Mouse (Mus musculus) hindbrain, embryonic 14.5 days (tissue): Measurements from ENCODE around the gene Gm29776. TPM values are rescaled to one million over a fixed set of nuclear protein-coding genes. Genes with fewer than 3 reads are reported as not detected.
A peak's percentile ranks its signal among the peaks of the same experiment; 100 is the strongest.

Experiments used
- ATAC-seq: fragments of 200-750 bp; cut with Nextera tagmentation; 2 replicates; pipeline ENCODE4 v1.8.0; 2017; ENCODE audit warnings: moderate number of reproducible peaks, mild to moderate bottlenecking, moderate TSS enrichment, moderate library complexity; ENCODE audit not compliant: low FRiP score
- DNase-seq: peaks from one replicate; pipeline ENCODE4 v3.0.0-alpha.2; 2015; ENCODE audit warnings: low spot score
- H3K27ac ChIP-seq: fragments of 300-500 bp; sonication (generic); 2 replicates; pipeline ENCODE4 v1.5.1; 2014; ENCODE audit warnings: mild to moderate bottlenecking, moderate library complexity
- H3K27me3 ChIP-seq: fragments of 300-500 bp; sonication (generic); 2 replicates; pipeline ENCODE4 v1.6.1; 2014; ENCODE audit warnings: mild to moderate bottlenecking, low read length, mixed read lengths; ENCODE audit not compliant: control insufficient read depth, insufficient read depth
- H3K36me3 ChIP-seq: fragments of 300-500 bp; sonication (generic); replicated peaks from 2 replicates; pipeline ENCODE4 v1.6.1; 2014; ENCODE audit not compliant: control insufficient read depth, insufficient read depth
- H3K4me1 ChIP-seq: fragments of 300-500 bp; sonication (generic); replicated peaks from 2 replicates; pipeline ENCODE4 v1.6.1; 2014; ENCODE audit warnings: antibody characterized with exemption, low read length, mixed read lengths; ENCODE audit not compliant: control insufficient read depth, insufficient read depth
- H3K4me2 ChIP-seq: fragments of 300-500 bp; sonication (generic); replicated peaks from 2 replicates; pipeline ENCODE4 v1.6.1; 2014; ENCODE audit warnings: mild to moderate bottlenecking, moderate library complexity
- H3K4me3 ChIP-seq: fragments of 300-500 bp; sonication (generic); replicated peaks from 2 replicates; pipeline ENCODE4 v1.5.1; 2014; ENCODE audit warnings: mild to moderate bottlenecking, low read length
- H3K9ac ChIP-seq: fragments of 300-500 bp; sonication (generic); 2 replicates; pipeline ENCODE4 v1.6.1; 2014
- H3K9me3 ChIP-seq: fragments of 300-500 bp; sonication (generic); 2 replicates; pipeline ENCODE4 v1.6.1; 2016; ENCODE audit warnings: low read length; ENCODE audit not compliant: control insufficient read depth
- WGBS: fragments of 180-500 bp; shearing (Covaris S2); extraction: QIAGEN DNeasy Blood & Tissue Kit; methylation state at CpG from one replicate; pipeline ENCODE4 v1.1.7; 2014; 5-methylcytosine and 5-hydroxymethylcytosine counted together
- polyA plus RNA-seq: library from polyadenylated mRNA; unstranded; fragments of >200 nt; fragmentation: Nextera tagmentation; extraction: Ambion mirVana; gene quantifications from 2 replicates; pipeline ENCODE4 v1.2.1, GENCODE M21; 2014

The Gm29776 gene
- polyA plus RNA-seq, 1 experiment from 2014 or later = 0.21 TPM

GRCm38 (mm10) chr14:54732206-54732605, 33.6 kb upstream of the Gm29776 start:
- no peak for DNase-seq
- 91% methylated on average over 8 of the region's 8 CpGs for WGBS
- no peaks in the 10 kb centered on the region for H3K27me3 ChIP-seq
- 0 out of 2 replicates have a peak, but pooled peaks cover under 1% of the 10 kb centered on the region for H3K4me1 ChIP-seq
- no peak overlapping the region for H3K27ac ChIP-seq
- ATAC-seq = no peak
- H3K4me3 ChIP-seq = no peak overlapping the region
- H3K36me3 ChIP-seq = no peaks in the 10 kb centered on the region
- H3K9me3 ChIP-seq = no peaks in the 10 kb centered on the region
- H3K4me2 ChIP-seq = no peak overlapping the region
- no peak overlapping the region for H3K9ac ChIP-seq

- H3K27me3 ChIP-seq = no peaks in the 10 kb centered on the region
- H3K9me3 ChIP-seq = no peaks in the 10 kb centered on the region
- ATAC-seq (no peak), DNase-seq (no peak)
- H3K9ac ChIP-seq = no peak overlapping the region
- no peaks in the 10 kb centered on the region for H3K36me3 ChIP-seq
- H3K4me3 ChIP-seq = no peak overlapping the region
- H3K4me1 ChIP-seq = no peaks in the 10 kb centered on the region
- H3K4me2 ChIP-seq = no peak overlapping the region
- WGBS = 91% methylated on average over 6 of the region's 6 CpGs
- no peak overlapping the region for H3K27ac ChIP-seq
Measured at GRCm38 (mm10) chr14:54730305-54730704, 31.7 kb upstream of the Gm29776 start.

GRCm38 (mm10) chr14:54728823-54729653, 30.4 kb upstream of the Gm29776 start:
- WGBS = 63% methylated on average over 13 of the region's 13 CpGs
- H3K4me2 ChIP-seq = no peak overlapping the region
- H3K9ac ChIP-seq = no peak overlapping the region
- H3K27ac ChIP-seq = no peak overlapping the region
- no peaks in the 10 kb centered on the region for H3K36me3 ChIP-seq
- no peaks in the 10 kb centered on the region for H3K9me3 ChIP-seq
- no peaks in the 10 kb centered on the region for H3K4me1 ChIP-seq
- no peak overlapping the region for H3K4me3 ChIP-seq
- DNase-seq (no peak), ATAC-seq (no peak)
- no peaks in the 10 kb centered on the region for H3K27me3 ChIP-seq

- H3K36me3 ChIP-seq = no peaks in the 10 kb centered on the region
- H3K4me1 ChIP-seq = no peaks in the 10 kb centered on the region
- no peak overlapping the region for H3K9ac ChIP-seq
- no peak overlapping the region for H3K4me2 ChIP-seq
- H3K4me3 ChIP-seq = no peak overlapping the region
- no peaks in the 10 kb centered on the region for H3K27me3 ChIP-seq
- H3K27ac ChIP-seq = no peak overlapping the region
- 85% methylated on average over 5 of the region's 5 CpGs for WGBS
- ATAC-seq = no peak
- DNase-seq = no peak
- no peaks in the 10 kb centered on the region for H3K9me3 ChIP-seq
Measured at GRCm38 (mm10) chr14:54727565-54727964, 28.9 kb upstream of the Gm29776 start.

- no peaks in the 10 kb centered on the region for H3K36me3 ChIP-seq
- H3K27me3 ChIP-seq = no peaks in the 10 kb centered on the region
- 82% methylated on average over 6 of the region's 6 CpGs for WGBS
- H3K4me1 ChIP-seq = no peaks in the 10 kb centered on the region
- no peak overlapping the region for H3K9ac ChIP-seq
- ATAC-seq (no peak), DNase-seq (no peak)
- no peak overlapping the region for H3K4me2 ChIP-seq
- no peak overlapping the region for H3K27ac ChIP-seq
- H3K4me3 ChIP-seq = no peak overlapping the region
- H3K9me3 ChIP-seq = no peaks in the 10 kb centered on the region
Measured at GRCm38 (mm10) chr14:54724049-54724448, 25.4 kb upstream of the Gm29776 start.

- Histone ChIP-seq H3K9ac (no peak overlapping the region), H3K4me2 (no peak overlapping the region), H3K4me3 (no peak overlapping the region), H3K27me3 (no peaks in the 10 kb centered on the region), H3K36me3 (no peaks in the 10 kb centered on the region), H3K4me1 (no peaks in the 10 kb centered on the region), H3K9me3 (no peaks in the 10 kb centered on the region), H3K27ac (no peak overlapping the region)
- ATAC-seq (no peak), DNase-seq (no peak)
- WGBS = 83% methylated on average over 10 of the region's 10 CpGs
Measured at GRCm38 (mm10) chr14:54721711-54722110, 23.1 kb upstream of the Gm29776 start.

- Histone ChIP-seq H3K4me1 (no peaks in the 10 kb centered on the region), H3K9me3 (no peaks in the 10 kb centered on the region), H3K9ac (no peak overlapping the region), H3K4me3 (no peak overlapping the region), H3K4me2 (no peak overlapping the region), H3K36me3 (no peaks in the 10 kb centered on the region), H3K27me3 (no peaks in the 10 kb centered on the region), H3K27ac (no peak overlapping the region)
- ATAC-seq (no peak), DNase-seq (no peak)
- WGBS = 88% methylated on average over 7 of the region's 7 CpGs
Measured at GRCm38 (mm10) chr14:54720654-54721350, 22.2 kb upstream of the Gm29776 start.

- Histone ChIP-seq H3K4me1 (no peaks in the 10 kb centered on the region), H3K27me3 (no peaks in the 10 kb centered on the region), H3K4me2 (no peak overlapping the region), H3K9ac (no peak overlapping the region), H3K9me3 (no peaks in the 10 kb centered on the region), H3K4me3 (no peak overlapping the region), H3K36me3 (no peaks in the 10 kb centered on the region), H3K27ac (no peak overlapping the region)
- WGBS = 90% methylated on average over 11 of the region's 11 CpGs
- DNase-seq (no peak), ATAC-seq (no peak)
Measured at GRCm38 (mm10) chr14:54720041-54720440, 21.4 kb upstream of the Gm29776 start.

GRCm38 (mm10) chr14:54715402-54715801, 16.8 kb upstream of the Gm29776 start:
- no peaks in the 10 kb centered on the region for H3K36me3 ChIP-seq

More at GRCm38 (mm10) chr14:54715402-54715801, 16.8 kb upstream of the Gm29776 start:
- H3K4me1 ChIP-seq = no peaks in the 10 kb centered on the region
- H3K9me3 ChIP-seq = no peaks in the 10 kb centered on the region
- 72% methylated on average over 1 of the region's 1 CpGs for WGBS
- H3K27me3 ChIP-seq = no peaks in the 10 kb centered on the region
- H3K4me2 ChIP-seq = peak overlapping the region; percentile 65
- H3K4me3 ChIP-seq = no peak overlapping the region
- no peak for ATAC-seq
- 0 out of 2 replicates have a peak overlapping the region, but pooled peaks have one; percentile 39 for H3K27ac ChIP-seq
- DNase-seq = no peak
- H3K9ac ChIP-seq = no peak overlapping the region
